Mouse (Mus musculus): Measurements from ENCODE around the gene Traf1. TPM values are rescaled to one million over a fixed set of nuclear protein-coding genes. Genes with fewer than 3 reads are reported as not detected.

Traf1 gene
- total and polyA plus RNA-seq, 2 experiments: 0.55 to 1.2 TPM

DNA sequence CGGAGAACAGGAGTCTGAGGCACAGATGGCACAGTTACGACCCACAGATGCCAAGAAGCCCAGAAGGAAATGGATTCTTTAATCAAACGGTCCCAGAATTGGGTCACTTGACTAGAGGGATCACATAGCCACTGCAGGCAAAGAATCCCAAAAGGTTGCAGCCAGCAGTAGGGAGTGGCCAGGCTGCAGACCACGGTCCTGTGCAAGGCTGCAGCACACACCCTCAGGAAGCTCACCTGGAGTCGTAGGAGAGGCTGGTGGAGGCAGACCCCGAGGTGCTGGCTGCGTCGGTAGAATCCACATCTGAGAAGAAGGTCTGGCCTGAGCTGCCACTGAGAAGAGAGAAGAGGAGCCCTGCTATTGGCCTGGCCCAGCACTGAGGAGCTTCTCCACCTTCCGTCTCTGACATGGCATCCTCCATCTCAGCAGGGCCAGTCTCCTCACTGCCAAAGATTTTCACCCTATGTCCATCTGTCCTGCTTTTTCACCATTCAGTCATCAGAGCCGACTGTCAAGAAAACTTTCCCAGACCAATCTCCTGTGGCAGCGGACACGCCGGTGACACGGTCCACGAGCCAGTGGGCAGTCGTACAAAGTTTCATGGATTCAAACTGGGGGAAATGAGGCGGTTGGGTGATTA lies 64.6 kb downstream of the Traf1 start:
- peaks cover 3% of the 10 kb centered on the region; the same call in 1 of the 2 replicates for H3K36me3 ChIP-seq (ENCODE audit: control insufficient read depth, insufficient read depth, low read length)
- DNase-seq (ENCODE audit: extremely low read depth, low read depth, low spot score): no peak
- no peaks in the 10 kb centered on the region for H3K79me2 ChIP-seq (ENCODE audit: control insufficient read depth, insufficient read depth, low read length)
- TF ChIP-seq POLR2A (IDR thresholded peaks at IDR 0.05; ENCODE audit: extremely low read depth, insufficient read depth, low read length) (no peak), CTCF (IDR thresholded peaks at IDR 0.05; ENCODE audit: low read depth, low read length) (no peak)
- WGBS: 84% methylated on average over 17 of the region's 17 CpGs
- no peak overlapping the region for H3K4me3 ChIP-seq (ENCODE audit: insufficient read depth, low read depth, low read length)
- no peak overlapping the region for H3K27ac ChIP-seq (replicated peaks; ENCODE audit: insufficient read depth, low read depth, low read length)
- no peak overlapping the region for H3K9ac ChIP-seq (ENCODE audit: low read depth, low read length)
- H3K27me3 ChIP-seq (ENCODE audit: control insufficient read depth, insufficient read depth, low read length): no peaks in the 10 kb centered on the region
- 0 out of 2 replicates have a peak, but pooled peaks cover 2% of the 10 kb centered on the region for H3K4me1 ChIP-seq (ENCODE audit: control insufficient read depth, insufficient read depth, low read length)

DNA sequence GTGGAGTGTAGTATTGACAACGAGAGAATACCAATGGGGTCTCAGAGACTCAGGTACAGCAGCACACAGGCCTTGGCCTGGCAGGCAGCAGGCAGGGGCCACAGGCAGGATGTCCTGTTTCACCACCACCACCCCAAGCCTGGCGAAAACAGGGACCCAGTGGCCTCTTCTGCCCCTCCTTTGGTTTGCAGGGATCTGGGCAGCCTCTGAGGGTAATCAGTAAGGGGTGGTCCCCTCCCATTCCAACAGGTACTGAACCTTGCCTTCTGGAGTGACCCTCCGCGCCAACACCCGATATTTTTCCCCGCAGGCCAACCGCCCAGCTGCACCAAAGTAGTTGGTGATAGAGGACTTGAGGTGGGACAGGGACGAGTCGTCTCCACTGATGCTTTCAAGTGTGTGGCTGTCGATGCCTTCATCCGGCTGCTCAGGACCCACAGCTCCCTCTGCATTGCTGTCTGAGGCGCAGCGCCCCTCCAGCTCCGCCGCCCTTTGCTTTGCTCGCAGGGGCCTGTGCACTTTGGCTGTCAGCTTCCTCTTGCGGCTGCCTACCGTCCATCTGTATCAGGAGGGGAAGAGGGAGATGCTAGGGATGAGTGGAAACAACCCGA lies 66.0 kb downstream of the Traf1 start:
- no peak overlapping the region for H3K27ac ChIP-seq (replicated peaks; ENCODE audit: insufficient read depth, low read depth, low read length)
- 90% methylated on average over 19 of the region's 19 CpGs for WGBS
- no peak for DNase-seq (ENCODE audit: extremely low read depth, low read depth, low spot score)
- 0 out of 2 replicates have a peak, but pooled peaks cover 2% of the 10 kb centered on the region for H3K4me1 ChIP-seq (ENCODE audit: control insufficient read depth, insufficient read depth, low read length)
- no peak overlapping the region for H3K4me3 ChIP-seq (ENCODE audit: insufficient read depth, low read depth, low read length)
- TF ChIP-seq CTCF (IDR thresholded peaks at IDR 0.05; ENCODE audit: low read depth, low read length) (no peak), POLR2A (IDR thresholded peaks at IDR 0.05; ENCODE audit: extremely low read depth, insufficient read depth, low read length) (no peak)
- peaks cover 15% of the 10 kb centered on the region for H3K36me3 ChIP-seq (ENCODE audit: control insufficient read depth, insufficient read depth, low read length)
- no peaks in the 10 kb centered on the region for H3K27me3 ChIP-seq (ENCODE audit: control insufficient read depth, insufficient read depth, low read length)
- no peak overlapping the region for H3K9ac ChIP-seq (ENCODE audit: low read depth, low read length)
- H3K79me2 ChIP-seq (ENCODE audit: control insufficient read depth, insufficient read depth, low read length): no peaks in the 10 kb centered on the region

DNA sequence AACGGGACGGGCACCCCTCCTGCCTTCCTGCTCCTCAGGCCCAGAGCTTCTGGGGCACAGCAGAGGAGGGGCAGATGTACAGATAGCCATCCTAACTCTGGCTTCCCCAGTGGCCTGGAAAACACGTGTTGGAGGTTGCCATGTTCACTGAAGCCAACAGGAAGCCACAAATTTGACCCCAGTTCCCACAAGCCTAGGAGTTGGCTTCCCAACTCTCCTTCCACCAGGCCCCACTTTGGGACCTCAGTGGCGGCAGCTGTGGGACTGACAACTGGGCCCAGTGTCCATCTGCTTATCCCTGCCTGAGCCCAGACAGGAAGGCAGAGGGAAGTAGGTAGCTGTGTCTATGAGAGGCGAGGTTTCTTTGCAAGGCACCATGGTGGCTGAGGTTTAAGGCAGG lies 67.6 kb downstream of the Traf1 start:
- Histone ChIP-seq H3K27me3 (ENCODE audit: control insufficient read depth, insufficient read depth, low read length) (no peaks in the 10 kb centered on the region), H3K4me1 (ENCODE audit: control insufficient read depth, insufficient read depth, low read length) (0 out of 2 replicates have a peak, but pooled peaks cover 2% of the 10 kb centered on the region), H3K27ac (replicated peaks; ENCODE audit: insufficient read depth, low read depth, low read length) (no peak overlapping the region), H3K9ac (ENCODE audit: low read depth, low read length) (no peak overlapping the region), H3K36me3 (ENCODE audit: control insufficient read depth, insufficient read depth, low read length) (peaks cover 25% of the 10 kb centered on the region), H3K79me2 (ENCODE audit: control insufficient read depth, insufficient read depth, low read length) (no peaks in the 10 kb centered on the region), H3K4me3 (ENCODE audit: insufficient read depth, low read depth, low read length) (no peak overlapping the region)
- TF ChIP-seq CTCF (IDR thresholded peaks at IDR 0.05; ENCODE audit: low read depth, low read length) (no peak), POLR2A (IDR thresholded peaks at IDR 0.05; ENCODE audit: extremely low read depth, insufficient read depth, low read length) (no peak)
- WGBS: 75% methylated on average over 5 of the region's 5 CpGs
- DNase-seq (ENCODE audit: extremely low read depth, low read depth, low spot score): no peak

Other genes starting within 250 kb of the Traf1 start
- 32.4 and 37.1 TPM in 2 replicates for gene Gapvd1, start 206.5 kb downstream of the Traf1 start, total RNA-seq (2014; rRNA removed)
- gene Gapvd1, start 206.5 kb downstream of the Traf1 start, polyA plus RNA-seq (2012; rRNA removed): 9.2 and 10.6 TPM in 2 replicates
- 843 and 1,003 TPM in 2 replicates for gene Hspa5, start 189.8 kb downstream of the Traf1 start, total RNA-seq (2014; rRNA removed)
- gene Hspa5, start 189.8 kb downstream of the Traf1 start, polyA plus RNA-seq (2012; rRNA removed): 1,344 and 1,475 TPM in 2 replicates
- 12.1 and 14.8 TPM in 2 replicates for gene Rabepk, start 161.9 kb downstream of the Traf1 start, total RNA-seq (2014; rRNA removed)
- 12.7 and 14.7 TPM in 2 replicates for gene Rabepk, start 161.9 kb downstream of the Traf1 start, polyA plus RNA-seq (2012; rRNA removed)
- gene Fbxw2, start 135.5 kb downstream of the Traf1 start, total RNA-seq (2014; rRNA removed): 49.9 and 51.9 TPM in 2 replicates
- gene Fbxw2, start 135.5 kb downstream of the Traf1 start, polyA plus RNA-seq (2012; rRNA removed): 24.2 and 28.1 TPM in 2 replicates
- 0.09 and 0.13 TPM in 2 replicates for gene Gm34653, start 128.8 kb downstream of the Traf1 start, total RNA-seq (2014; rRNA removed)
- gene Gm34653, start 128.8 kb downstream of the Traf1 start, polyA plus RNA-seq (2012; rRNA removed): not detected in 2 replicates
- gene Cutal, start 87.4 kb downstream of the Traf1 start, total RNA-seq (2014; rRNA removed): 48.2 and 48.6 TPM in 2 replicates
- gene Cutal, start 87.4 kb downstream of the Traf1 start, polyA plus RNA-seq (2012; rRNA removed): 341 and 358 TPM in 2 replicates
- gene Psmd5, start 86.8 kb downstream of the Traf1 start, total RNA-seq (2014; rRNA removed): 31.1 and 32.7 TPM in 2 replicates
- gene Psmd5, start 86.8 kb downstream of the Traf1 start, polyA plus RNA-seq (2012; rRNA removed): 15.1 and 18.1 TPM in 2 replicates
- gene Phf19, start 47.7 kb downstream of the Traf1 start, total RNA-seq (2014; rRNA removed): 0.20 and 0.55 TPM in 2 replicates
- 0.21 and 0.61 TPM in 2 replicates for gene Phf19, start 47.7 kb downstream of the Traf1 start, polyA plus RNA-seq (2012; rRNA removed)
- gene Hc, start 99.7 kb upstream of the Traf1 start, total RNA-seq (2014; rRNA removed): 567 and 594 TPM in 2 replicates
- gene Hc, start 99.7 kb upstream of the Traf1 start, polyA plus RNA-seq (2012; rRNA removed): 121 and 139 TPM in 2 replicates
- gene AI182371, start 139.8 kb upstream of the Traf1 start, total RNA-seq (2014; rRNA removed): 471 and 592 TPM in 2 replicates
- gene AI182371, start 139.8 kb upstream of the Traf1 start, polyA plus RNA-seq (2012; rRNA removed): 124 and 129 TPM in 2 replicates
- 13.0 and 22.8 TPM in 2 replicates for gene Cntrl, start 147.7 kb upstream of the Traf1 start, total RNA-seq (2014; rRNA removed)
- gene Cntrl, start 147.7 kb upstream of the Traf1 start, polyA plus RNA-seq (2012; rRNA removed): 4.9 and 6.1 TPM in 2 replicates
- 109 and 112 TPM in 2 replicates for gene Rab14, start 239.3 kb upstream of the Traf1 start, total RNA-seq (2014; rRNA removed)
- gene Rab14, start 239.3 kb upstream of the Traf1 start, polyA plus RNA-seq (2012; rRNA removed): 246 and 305 TPM in 2 replicates